Mouse (Mus musculus) bone marrow, adult 2 months (tissue): ENCODE measurements around the gene Birc5. TPM values are rescaled to one million over a fixed set of nuclear protein-coding genes. Genes with fewer than 3 reads are reported as not detected.
A peak's percentile ranks its signal among the peaks of the same experiment; 100 is the strongest.

ENCODE experiments used
- H3K27ac ChIP-seq: fragments of 200-500 bp; 2 replicates; pipeline ENCODE4 v1.5.1; 2012; ENCODE audit warnings: low read depth, mild to moderate bottlenecking, control low read depth, inconsistent platforms, low read length; ENCODE audit not compliant: control insufficient read depth, poor library complexity, insufficient read depth
- H3K4me1 ChIP-seq: fragments of 200-500 bp; 2 replicates; pipeline ENCODE4 v1.6.1; 2011; ENCODE audit warnings: low read length; ENCODE audit not compliant: control insufficient read depth, insufficient read depth
- H3K4me3 ChIP-seq: fragments of 200-500 bp; replicated peaks from 2 replicates; pipeline ENCODE3; 2011; ENCODE audit warnings: mild to moderate bottlenecking, low read depth, low read length, control low read depth; ENCODE audit not compliant: control insufficient read depth
- CTCF ChIP-seq: fragments of 200-500 bp; IDR thresholded peaks from 2 replicates; pipeline ENCODE4 v1.5.1; 2011; ENCODE audit warnings: low read length, control low read depth; ENCODE audit not compliant: control insufficient read depth, insufficient read depth
- POLR2A ChIP-seq: fragments of 200-500 bp; IDR thresholded peaks from 2 replicates; pipeline ENCODE4 v1.6.1; 2011; ENCODE audit warnings: low read depth, mild to moderate bottlenecking, control low read depth, low read length, borderline replicate concordance; ENCODE audit not compliant: control insufficient read depth
- WGBS: fragments of 180-500 bp; shearing (Covaris S2); methylation state at CpG from one replicate; pipeline ENCODE4 v1.1.7; 2018; 5-methylcytosine and 5-hydroxymethylcytosine counted together
- polyA plus RNA-seq: library from polyadenylated mRNA; stranded (reverse); fragments of >200 nt; gene quantifications from 2 replicates; pipeline ENCODE4 v1.2.4, GENCODE M21; 2011; ENCODE audit warnings: low replicate concordance; ENCODE audit not compliant: missing spikeins, insufficient read depth, insufficient read length

Birc5 gene
- polyA plus RNA-seq, 1 experiment, result 403 TPM

GRCm38 (mm10) chr11:117870688-117871365 is 21.8 kb downstream of the Birc5 start:
- peak; percentile 97 for TF ChIP-seq CTCF
- TF ChIP-seq POLR2A, result no peak
- 37% methylated on average over 12 of the region's 12 CpGs for WGBS
- no peak overlapping the region for H3K4me3 ChIP-seq
- no peaks in the 10 kb centered on the region for H3K4me1 ChIP-seq
- no peak overlapping the region for H3K27ac ChIP-seq

- no peak overlapping the region for H3K27ac ChIP-seq
- no peaks in the 10 kb centered on the region for H3K4me1 ChIP-seq
- H3K4me3 ChIP-seq, result no peak overlapping the region
- no peak for TF ChIP-seq CTCF
- TF ChIP-seq POLR2A, result no peak
- 46% methylated on average over 5 of the region's 5 CpGs for WGBS
Observed at GRCm38 (mm10) chr11:117871376-117871775, 22.3 kb downstream of the Birc5 start.

GRCm38 (mm10) chr11:117871911-117872584 is 23.0 kb downstream of the Birc5 start:
- 29% methylated on average over 12 of the region's 12 CpGs for WGBS
- TF ChIP-seq POLR2A (no peak), CTCF (no peak)
- no peak overlapping the region for H3K4me3 ChIP-seq
- H3K27ac ChIP-seq, result peak overlapping the region; percentile 32
- H3K4me1 ChIP-seq, result no peaks in the 10 kb centered on the region

GRCm38 (mm10) chr11:117872861-117873608 is 24.0 kb downstream of the Birc5 start, which contains the start of gene Tha1:
Tha1 (minus strand) TSS chr11:117873481.
- WGBS, result 1% methylated on average over 51 of the region's 51 CpGs
- Histone ChIP-seq H3K27ac (peak within 1 kb of the TSS; percentile 62), H3K4me3 (peak within 1 kb of the TSS; percentile 53), H3K4me1 (peaks cover 2% of the 10 kb centered on the region)
- no peak for TF ChIP-seq CTCF
- peak; percentile 29; the same call in 1 of the 2 replicates for TF ChIP-seq POLR2A

- Histone ChIP-seq H3K27ac (no peak overlapping the region), H3K4me3 (no peak overlapping the region), H3K4me1 (peaks cover 4% of the 10 kb centered on the region)
- TF ChIP-seq POLR2A, result no peak
- TF ChIP-seq CTCF, result peak; percentile 33; the same call in 1 of the 2 replicates
- 57% methylated on average over 4 of the region's 4 CpGs for WGBS
Observed at GRCm38 (mm10) chr11:117874419-117874818, 25.4 kb downstream of the Birc5 start.

- WGBS, result 78% methylated on average over 6 of the region's 6 CpGs
- Histone ChIP-seq H3K4me1 (peaks cover 9% of the 10 kb centered on the region), H3K27ac (no peak overlapping the region), H3K4me3 (no peak overlapping the region)
- no peak for TF ChIP-seq POLR2A
- TF ChIP-seq CTCF, result no peak
Observed at GRCm38 (mm10) chr11:117875681-117876080, 26.6 kb downstream of the Birc5 start.

GRCm38 (mm10) chr11:117877917-117878745 is 29.1 kb downstream of the Birc5 start:
- WGBS, result 6% methylated on average over 13 of the region's 13 CpGs
- Histone ChIP-seq H3K4me1 (peaks cover 11% of the 10 kb centered on the region), H3K27ac (peak overlapping the region; percentile 54; the same call in 1 of the 2 replicates), H3K4me3 (no peak overlapping the region)
- TF ChIP-seq CTCF (no peak), POLR2A (peak; percentile 25; the same call in 1 of the 2 replicates)
